Mouse (Mus musculus): Measurements from ENCODE around the gene Hyal1.
A peak's percentile ranks its signal among the peaks of the same experiment; 100 is the strongest.
"Not testable (repeated sequence)": the region's sequence is repeated elsewhere in the genome, so short reads cannot be mapped to it uniquely, and the experiment has no call there.

Gene Hyal1

DNA sequence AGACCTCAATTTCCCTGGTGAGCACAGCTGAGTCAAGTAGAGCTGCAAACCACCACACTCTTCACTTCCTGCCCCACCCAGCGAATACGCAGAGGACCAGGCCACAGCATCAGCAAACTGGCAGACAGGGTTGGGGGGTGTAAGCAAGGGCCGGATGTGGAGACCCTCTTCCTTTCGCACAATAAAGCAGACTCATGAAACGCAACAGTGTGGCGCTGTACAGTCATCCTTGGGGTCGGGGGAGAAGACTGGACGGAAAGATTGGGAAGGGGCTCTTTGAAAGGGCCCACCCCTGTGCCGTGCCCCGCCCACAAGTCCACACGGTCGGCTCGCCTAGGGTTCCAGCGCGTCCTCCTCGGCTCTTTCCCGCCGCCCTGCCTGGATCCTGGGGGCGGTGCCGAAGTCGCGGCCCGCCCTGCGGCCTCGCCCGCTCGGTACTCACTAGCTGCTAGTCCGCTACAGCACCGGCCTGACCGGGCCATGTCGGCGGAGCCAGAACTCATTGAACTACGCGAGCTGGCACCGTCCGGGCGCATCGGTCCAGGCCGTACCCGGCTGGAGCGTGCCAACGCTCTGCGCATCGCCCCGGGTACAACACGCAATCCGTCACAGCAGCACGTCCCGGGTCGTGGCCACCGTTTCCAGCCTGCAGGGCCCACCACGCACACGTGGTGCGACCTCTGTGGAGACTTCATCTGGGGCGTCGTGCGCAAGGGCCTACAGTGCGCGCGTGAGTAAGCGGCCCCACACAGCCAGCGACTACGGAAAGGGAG lies 25.4 kb upstream of the Hyal1 start, which contains the start of gene Rassf1:
Gene Rassf1, plus strand, starts transcription at position 439 of the 773 bp plus-strand sequence.
- DNase-seq = peak; percentile 74 to 85

DNA sequence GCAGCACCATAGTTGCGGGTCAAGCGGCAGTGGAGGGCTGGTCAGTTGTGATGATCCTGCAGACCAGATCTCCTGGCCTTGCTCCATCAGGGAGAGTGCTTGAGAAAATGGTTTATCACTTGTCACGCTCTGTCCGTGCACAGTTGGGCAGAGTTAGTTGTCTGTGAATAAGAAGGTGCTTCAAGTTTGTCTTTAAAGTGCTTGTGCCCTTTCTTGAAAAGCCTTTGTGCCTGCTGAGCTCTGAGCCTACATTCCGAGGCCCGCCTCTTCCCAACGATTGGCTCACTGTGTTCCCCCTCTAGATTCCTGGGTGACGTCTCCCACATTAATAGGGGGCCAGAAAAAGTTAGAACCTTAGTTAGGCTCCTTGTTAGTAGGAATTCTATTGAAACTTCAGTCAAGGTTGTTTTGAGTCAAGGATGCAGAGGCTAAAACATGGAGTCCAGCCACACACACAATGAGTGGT lies 24.8 kb upstream of the Hyal1 start:
- DNase-seq = no peak

DNA sequence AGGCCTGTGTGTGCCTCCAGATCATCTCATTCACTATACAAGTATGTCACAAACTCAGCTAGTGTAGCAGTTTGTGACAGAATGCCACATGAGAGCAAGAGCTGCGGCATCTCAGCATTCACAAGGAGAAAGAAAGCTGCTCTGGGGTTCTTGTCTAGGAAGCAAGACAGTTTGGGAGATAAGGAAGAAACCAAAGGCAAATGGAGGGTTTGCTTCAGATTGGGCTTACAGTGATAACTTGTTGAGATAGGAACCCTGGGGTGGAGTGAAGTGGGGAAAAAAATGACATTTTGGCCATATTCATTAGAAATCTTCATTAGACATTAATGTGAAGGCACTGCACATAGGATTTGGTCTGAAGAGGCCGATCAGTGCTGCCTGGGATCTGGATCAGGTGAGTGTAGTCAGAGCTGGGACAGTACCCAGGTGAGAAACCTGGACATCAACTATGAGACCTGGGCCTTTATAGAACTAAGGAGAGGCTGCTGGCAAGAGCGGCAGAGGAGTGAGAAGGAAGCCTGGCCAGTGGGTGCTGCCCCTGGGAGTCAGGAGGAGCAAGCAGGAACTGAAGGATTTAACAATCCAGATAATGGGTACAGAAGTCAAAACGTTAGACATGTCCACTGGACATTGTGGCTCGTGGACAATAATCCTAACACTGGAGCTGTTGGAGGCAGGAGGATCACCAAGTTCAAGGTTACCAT lies 23.9 kb upstream of the Hyal1 start:
- no peak for DNase-seq

DNA sequence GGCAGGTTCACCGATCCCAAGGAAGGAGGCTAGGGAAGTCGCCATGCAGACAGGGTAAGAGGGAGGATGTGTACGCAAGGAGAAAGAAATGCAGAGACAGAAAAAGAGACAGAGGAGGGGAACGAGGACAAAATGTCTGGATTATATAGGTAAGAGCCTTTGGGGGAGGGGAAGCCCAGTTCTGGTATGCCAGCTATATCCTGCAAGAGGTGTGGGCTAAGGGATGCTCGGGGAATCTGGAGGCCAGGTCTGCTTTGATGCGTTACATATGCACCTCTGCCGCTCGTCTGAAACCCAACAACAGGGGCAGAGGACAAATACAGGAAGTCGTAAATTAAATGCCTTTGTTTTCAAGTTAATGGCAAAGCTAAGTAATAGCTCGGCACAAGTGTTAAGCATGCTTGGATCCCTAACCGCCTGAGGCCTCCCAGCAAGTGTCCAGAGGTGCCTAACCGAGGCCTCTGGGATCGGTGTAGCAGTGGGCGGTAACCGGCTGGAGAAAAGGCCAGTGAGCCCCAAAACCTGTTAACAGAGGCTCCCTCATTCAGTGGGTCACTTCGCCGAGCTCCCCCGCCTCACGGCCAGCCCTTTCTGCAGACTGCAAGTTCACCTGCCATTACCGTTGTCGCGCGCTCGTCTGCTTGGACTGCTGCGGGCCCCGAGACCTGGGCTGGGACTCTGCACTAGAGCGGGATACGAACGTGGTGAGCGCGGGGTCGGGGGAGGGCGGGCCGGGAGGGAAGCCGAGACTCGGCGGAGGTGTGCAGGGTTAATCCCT lies 23.0 kb upstream of the Hyal1 start:
- peak in 1 of 2 experiments; percentile 71 for DNase-seq

DNA sequence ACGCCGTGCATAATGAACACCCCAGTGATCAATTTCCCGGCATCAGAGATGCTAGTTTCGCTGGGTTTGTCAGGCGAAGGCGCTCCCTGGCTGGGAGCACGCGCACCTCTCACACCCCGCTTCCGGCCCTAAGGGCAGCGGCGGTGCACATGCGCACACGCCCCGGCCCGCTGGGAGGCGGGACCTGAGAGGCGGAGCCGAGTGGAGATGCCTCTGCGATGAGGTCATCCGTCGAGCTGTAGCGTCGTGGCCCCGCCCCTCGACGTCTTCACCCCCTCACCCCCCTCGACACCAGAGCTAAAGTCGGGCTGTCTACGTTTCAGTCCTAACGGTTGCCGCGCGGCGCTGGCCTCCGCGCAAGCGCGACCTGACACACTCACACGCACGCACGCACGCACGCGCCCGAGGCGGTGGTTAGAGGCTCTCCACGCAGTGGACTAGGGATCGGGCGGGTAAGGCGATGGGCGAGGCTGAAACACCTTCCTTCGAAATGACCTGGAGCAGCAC lies 22.4 kb upstream of the Hyal1 start:
- DNase-seq = peak; percentile 94 to 97

DNA sequence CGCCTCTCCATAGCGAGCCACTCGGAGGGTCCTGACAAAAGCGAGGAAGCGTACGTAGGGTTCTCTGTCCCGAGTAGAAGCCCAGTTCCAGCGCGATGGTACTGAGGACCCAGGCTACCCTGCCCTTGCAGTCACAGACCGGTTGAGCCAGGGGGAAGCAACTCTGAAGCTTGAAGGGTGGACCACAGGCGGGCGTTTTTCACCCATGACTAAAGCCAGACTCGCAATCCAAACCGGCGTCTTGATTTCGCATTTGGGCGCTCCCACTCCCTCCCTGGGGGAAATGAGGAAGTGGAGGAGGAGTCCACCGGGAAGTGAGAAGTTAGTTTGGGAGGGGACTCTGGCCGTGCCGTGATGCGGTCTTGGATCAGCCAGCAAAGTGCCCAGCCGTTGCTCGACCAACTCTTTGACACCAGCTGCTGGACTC lies 21.7 kb upstream of the Hyal1 start:
- DNase-seq = no peak

DNA sequence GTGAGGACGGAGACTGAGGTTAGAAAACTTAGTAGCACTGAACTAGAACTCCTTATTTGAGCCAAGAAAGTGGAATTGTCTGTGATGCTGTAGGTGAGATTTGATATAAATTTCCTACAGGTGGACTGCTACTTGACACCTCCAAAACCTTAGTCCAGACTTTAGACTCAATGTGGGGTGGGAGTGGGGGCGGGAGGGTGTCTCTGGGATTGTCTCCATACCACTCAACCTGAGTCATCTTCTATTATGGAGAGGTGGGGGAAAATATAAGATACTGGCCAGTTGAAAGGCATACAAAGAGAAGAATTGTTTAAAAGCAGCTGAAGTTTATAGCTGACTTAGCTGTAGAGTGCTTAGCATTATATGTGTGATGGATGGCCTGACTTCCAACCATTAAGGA lies 21.0 kb upstream of the Hyal1 start:
- DNase-seq = no peak

DNA sequence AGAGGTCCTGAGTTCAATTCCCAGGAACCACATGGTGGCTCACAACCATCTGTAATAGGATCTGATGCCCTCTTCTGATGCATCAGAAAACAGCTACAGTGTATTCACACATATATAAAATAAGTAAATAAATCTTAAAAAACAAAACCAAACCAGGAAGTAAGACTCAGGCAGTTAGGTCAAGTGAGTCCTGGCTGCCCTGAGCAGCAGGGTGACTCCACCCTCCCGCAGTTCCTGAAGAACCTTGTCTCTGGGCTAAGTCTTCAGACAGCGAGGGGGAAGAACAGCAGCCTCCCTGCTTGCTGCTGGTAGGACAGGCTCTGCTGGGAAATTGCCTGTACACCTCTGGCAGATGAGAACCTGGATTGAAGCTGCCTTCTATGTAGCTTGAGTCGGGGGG lies 20.4 kb upstream of the Hyal1 start:
- DNase-seq = no peak

DNA sequence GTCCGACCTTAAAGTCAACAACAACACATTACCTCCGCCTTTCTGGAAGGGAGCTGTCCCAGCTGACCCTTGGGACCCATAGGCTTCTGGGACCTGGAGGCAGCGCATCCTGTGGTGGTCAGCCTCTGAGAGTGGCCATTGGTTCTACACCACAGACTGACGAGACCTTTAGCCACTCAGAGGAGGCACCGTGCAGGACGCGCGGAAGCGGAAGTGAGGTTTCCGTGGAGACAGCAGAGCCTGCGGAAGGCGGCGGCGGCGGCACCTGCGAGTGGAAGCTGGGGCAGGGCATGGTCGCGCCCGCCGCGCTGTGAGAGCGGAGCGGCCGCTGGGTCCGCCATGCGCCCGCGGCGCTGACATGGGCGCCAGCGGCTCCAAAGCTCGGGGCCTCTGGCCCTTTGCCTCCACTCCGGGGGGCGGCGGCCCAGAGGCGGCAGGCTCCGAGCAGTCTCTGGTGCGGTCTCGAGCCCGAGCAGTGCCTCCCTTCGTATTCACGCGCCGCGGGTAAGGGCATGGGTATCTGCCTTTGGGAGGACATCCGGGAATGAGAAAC lies 13.6 kb upstream of the Hyal1 start, which contains the start of gene Tusc2:
Gene Tusc2, plus strand, starts transcription at position 227 of the 553 bp plus-strand sequence.
- peak; percentile 91 to 95 for DNase-seq

DNA sequence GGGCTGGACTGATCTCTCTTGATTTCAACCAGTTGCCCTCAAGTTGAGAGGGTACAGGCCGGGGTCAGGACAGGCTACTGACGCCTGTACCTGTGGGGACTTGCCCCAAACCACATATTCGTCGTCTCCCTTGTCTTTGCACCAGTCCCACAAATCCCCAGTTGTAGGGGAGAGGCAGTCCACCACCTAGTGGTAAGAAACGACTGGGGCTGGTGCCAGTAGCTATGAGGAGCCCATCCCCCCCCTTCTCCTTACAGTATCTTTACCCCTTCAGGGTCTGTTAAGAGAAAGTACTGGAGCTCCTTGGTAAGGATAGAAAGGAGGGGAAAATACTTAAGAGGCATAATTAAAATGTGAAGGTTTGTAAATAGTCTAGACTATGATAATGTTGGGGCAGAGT lies 11.2 kb upstream of the Hyal1 start:
- peak in 1 of 2 experiments; percentile 15 for DNase-seq

DNA sequence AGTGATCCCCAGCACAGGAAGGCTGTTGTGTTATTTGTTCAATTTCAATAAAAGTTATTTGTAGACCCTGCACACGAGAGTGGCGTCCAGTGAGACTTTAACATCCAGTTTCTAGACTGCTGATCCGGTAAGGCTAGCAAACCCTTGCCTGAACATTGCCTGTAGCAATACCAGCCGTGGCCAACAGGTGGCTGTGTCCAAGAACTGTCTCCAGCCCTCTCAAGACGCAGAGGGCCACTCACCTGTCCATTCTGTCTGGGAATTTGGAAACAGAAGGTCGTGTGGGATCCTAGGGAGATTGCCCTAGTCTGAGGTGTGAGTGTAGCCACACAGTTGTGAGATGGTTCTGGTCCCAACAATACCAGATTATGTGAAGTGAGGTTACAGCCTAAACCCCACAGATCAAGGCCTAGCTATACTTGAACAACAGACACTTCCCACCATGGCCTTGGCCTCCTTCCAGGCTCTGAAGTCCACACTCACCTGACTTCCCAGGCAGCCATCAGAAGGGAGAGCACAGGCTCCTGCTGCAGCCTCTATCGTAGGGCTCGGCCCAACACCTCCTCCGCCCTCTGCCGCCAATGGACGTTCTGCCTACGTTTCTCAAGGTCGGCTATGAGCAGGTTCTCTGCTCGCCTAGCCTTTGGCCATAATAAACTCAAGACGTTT lies 10.6 kb upstream of the Hyal1 start:
- peak; percentile 72 to 78 for DNase-seq

DNA sequence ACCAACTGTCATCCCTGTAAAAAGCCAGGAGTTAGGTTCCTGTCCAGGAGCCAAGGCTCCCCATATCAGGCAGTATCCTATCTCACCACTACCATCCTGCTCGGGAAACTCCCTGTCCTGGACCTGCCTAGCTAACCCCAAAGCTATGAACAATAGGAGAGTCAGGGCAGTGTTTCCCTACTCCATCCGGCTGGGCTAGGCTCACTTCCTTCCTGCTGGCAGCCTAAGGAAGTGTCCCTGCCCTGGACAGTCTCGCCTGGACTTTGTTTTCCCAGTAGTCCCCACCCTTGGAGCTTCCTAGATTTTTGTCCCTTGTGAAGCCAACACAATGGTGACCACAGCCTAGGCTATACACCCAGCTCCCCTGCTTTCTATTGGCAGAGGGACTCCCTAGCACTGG lies 9.9 kb upstream of the Hyal1 start:
- DNase-seq = no peak

DNA sequence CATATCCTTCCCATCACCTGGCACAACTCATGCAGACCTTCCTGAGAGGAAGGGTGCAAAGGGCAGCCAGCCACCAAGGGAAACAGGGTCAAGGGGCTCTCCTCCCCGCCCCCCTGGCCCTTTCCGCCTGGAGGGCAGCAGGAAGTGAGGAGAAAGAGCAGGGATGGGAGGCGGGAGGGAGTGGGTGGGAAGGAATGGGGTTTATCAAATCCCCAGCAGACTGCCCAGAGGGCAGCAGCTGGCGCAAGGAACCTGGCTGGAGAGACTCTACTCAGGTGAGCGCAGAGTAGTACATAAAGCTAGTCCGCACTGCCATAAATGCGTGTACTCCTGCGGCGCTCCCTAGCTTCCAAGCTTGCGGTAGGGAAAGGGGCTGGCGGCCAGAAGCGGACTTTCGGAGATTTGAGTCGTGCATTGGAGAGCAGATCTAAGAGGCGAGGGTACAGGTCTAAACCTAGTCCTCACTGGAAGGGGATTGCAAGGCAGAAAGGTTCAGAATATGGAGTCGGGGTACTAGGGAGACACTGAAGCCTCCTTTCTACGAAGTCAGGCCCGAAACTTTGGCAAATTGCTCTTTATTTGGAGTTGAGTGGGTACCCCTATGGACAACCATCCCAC lies 8.9 kb upstream of the Hyal1 start, which contains the start of gene Hyal2:
Gene Hyal2, plus strand, starts transcription at position 244 of the 618 bp plus-strand sequence.
- peak in 1 of 2 experiments; percentile 26 for DNase-seq

DNA sequence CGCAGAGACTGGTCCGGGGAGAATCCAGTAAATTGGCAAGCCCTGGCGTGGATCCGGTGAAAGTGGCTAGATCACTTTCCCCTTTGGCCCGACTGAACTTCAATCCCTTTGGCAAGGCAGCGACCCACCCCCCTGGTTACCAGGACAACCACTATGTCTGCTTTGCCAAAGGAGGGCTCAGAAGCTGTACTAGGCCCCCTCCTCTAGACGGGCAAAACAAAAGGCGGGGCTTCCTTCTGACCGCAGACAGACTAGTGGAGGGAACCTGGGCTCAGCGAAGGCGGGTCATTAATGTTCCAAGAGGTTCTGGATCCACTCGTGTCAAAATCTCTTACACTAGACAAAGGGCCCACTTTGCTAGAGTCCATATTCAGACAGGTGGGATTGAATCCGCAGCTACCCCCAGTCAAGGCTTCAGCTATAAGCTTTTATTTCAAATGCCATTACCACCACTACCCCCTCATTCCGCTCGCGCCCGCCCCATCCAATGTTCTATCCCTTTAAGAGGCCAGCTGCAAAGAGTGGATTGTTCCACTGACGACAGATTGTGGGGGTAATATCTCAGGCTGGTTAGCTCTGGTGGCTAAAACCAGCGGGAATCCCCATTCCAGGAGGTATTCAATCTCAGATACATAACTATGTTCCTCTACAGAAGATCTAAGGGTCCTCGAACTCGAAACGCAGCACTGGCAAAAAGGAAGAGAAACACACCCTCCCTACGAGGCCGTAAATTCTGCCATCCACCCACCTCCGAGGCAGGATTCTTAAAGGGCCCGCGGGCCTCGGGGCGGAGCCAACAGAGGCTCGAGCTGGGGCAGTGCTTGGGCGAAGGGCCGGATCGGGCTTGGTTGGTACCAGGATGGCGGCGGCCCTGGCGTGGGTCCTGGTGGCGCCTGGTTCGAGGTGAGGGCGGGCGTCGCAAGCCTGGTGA lies 8.1 kb upstream of the Hyal1 start:
- peak; percentile 82 to 83 for DNase-seq

DNA sequence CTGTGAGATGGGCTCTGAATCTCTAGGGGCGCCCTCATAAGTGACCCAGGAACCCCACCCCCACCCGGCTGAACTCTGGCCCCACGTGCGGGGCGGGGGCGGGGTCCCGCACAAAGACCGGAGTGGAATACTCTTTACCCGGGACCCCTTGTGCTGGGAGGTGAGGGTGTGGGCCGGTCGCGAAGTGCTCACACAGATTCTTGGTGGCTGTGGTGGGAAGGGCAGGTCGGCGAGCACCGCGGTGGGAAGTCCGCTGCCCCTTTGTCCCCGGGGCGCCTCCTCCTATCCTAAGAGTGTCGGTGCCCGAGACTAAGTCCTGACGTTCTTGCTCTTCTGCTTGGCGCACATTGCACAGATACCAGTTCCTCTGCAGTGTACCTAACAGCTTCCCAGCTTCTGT lies 7.5 kb upstream of the Hyal1 start:
- no peak for DNase-seq

DNA sequence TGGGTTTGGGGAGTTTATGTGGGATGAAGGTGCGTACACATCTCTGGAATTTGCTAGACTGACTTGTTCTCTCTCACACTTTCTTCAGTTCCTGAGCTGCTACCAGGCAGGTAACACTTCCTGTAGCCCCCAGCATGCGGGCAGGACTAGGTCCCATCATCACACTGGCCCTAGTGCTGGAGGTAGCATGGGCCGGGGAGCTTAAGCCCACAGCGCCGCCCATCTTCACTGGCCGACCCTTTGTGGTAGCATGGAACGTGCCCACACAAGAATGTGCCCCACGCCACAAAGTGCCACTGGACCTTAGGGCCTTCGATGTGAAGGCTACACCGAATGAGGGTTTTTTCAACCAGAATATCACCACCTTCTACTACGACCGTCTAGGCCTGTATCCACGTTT lies 6.7 kb upstream of the Hyal1 start:
- DNase-seq = no peak

DNA sequence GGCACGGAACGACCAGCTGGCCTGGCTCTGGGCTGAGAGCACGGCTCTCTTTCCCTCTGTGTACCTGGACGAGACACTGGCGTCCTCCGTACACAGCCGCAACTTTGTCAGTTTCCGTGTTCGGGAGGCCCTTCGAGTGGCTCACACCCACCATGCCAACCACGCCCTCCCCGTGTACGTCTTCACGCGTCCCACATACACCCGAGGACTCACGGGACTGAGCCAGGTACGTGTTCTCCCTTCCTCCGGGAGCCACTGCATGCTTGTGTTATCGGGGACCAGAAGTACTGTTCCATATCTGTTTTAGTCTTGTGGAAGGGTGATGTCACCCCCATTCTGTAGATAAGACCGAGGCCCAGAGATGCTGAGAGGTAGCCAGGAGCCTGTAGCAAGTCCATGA lies 5.9 kb upstream of the Hyal1 start:
- no peak for DNase-seq

DNA sequence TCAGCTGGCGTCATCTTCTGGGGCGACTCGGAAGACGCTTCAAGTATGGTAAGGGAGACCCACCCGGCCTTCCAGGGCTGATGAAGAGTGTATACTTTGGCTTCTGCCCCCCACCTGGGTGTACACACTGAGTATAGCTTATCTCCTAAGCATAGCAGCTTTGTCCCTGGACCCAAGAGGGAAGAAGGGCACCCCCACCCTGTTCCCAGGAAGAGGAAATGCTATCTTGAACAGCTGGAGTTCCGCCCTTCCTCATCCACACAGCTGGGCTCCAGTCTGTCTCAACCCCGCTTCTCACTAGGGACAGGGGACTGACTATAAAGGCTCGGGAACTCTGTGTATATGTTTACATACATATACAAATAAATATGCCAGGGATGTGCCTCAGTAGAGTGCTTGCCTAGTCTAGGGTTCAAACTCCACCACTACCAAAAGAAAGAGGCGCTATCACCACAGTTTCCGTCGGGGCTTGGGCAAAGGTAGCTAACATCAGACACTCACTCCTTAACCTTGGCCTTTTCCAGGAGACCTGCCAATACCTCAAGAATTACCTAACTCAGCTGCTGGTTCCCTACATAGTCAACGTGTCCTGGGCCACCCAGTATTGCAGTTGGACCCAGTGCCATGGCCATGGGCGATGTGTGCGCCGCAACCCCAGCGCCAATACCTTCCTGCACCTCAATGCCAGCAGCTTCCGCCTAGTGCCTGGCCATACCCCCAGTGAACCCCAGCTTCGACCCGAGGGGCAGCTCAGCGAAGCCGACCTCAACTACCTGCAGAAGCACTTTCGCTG lies 5.0 kb upstream of the Hyal1 start:
- peak in 1 of 2 experiments; percentile 8 for DNase-seq

DNA sequence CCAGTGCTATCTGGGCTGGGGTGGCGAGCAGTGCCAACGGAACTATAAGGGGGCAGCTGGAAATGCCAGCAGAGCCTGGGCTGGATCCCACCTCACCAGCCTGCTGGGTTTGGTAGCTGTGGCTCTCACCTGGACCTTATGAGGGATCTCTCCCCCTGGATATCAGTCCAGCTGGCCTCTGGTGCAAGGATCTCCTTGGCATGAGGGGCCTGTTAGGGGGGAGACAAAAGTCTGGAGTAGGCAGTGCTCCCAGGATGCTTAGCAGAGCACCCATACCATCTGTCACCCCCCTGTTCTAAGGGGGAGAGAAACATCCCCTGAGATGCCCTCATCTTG lies 4.4 kb upstream of the Hyal1 start:
- DNase-seq = no peak

DNA sequence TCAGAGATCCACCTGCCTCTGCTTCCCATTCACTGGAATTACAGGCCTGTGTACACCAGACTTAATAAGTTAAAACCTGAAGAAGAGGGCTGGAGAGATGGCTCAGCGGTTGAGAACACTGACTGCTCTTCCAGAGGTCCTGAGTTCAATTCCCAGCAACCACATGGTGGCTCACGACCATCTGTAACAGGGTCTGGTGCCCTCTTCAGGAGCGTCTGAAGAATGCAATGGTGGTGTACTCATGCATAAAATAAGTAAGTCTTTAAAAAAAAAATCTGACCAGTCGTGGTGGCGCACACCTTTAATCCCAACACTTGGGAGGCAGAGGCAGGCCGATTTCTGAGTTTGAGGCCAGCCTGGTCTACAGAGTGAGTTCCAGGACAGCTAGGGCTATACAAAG lies 3.0 kb upstream of the Hyal1 start:
- not testable (repeated sequence) for DNase-seq
